Mouse (Mus musculus): ENCODE measurements around the gene Ipo13.

DNA sequence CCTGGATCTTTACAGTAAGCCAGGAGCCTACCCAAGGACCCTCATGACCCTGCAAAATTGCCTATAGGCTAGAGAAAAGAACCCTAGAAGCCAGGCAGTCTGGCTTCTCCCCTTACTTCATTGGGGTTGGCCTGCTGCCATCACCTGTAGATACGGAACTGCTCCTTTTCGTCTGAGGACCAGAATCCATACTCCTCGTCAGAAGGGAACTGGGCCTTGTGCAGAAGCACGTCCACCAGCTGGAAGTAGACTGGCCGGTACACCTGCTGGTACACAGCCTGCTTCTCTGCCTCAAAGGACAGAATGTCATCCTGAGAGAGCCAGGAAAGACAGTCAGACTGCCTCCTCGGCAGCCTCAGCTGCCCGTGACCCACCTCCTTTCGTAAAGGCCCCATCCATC, 10.0 kb downstream of the Ipo13 start:
- TF ChIP-seq GATA1 (IDR thresholded peaks at IDR 0.05; ENCODE audit: borderline replicate concordance, low read length) (no peak), FLI1 (IDR thresholded peaks at IDR 0.05; ENCODE audit: low read length) (no peak)
